Mouse (Mus musculus): Measurements from ENCODE around the gene C1qa.

Gene C1qa

GRCm38 (mm10) chr4:136904767-136905539 is 6.3 kb upstream of the C1qa start:
- no peak for DNase-seq (ENCODE audit: low spot score in 2 of 2)

DNA sequence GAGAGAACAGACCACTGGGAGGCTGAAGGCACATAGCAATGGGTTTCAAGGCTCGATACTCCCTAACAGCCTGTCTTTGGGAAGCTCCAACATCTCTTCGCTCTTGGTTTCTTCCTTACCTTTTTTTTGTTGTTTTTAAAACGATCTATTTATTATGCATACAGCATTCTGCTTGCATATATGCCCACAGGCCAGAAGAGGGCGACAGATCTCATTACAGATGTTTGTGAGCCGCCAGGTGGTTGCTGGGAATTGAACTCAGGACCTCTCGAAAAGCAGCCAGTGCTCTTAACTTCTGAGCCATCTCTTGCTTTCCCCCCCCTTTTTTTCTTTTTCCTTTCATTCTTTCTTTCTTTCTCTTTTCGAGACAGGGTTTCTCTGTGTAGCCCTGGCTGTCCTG is 551 bp upstream of the C1qa start:
- DNase-seq (ENCODE audit: low spot score in 2 of 2): no peak

DNA sequence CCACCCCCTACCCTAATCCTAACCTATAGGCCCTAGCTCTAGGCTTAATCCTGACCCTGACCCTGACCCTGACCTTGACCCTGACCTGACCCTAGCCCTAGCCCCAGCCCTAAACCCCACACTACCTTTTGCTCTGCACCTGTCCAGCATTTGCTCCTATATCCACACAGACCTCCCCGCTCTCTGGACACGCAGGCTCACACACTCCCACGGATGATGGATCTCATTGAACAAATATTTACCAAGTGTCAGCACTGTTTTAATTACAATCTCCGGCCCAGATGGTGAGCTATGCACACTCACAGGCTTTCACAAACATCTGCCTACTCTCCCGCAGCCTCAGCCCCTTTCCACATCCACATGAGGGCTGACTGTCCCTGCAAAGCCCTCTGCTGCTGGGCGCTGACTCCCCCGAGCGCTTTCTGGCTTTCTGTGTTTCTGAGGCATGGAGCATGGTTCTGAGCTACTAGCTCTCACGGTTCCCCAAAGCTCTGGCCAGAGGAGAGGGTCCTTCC is 462 bp downstream of the C1qa start:
- no peak for DNase-seq (ENCODE audit: low spot score in 2 of 2)

GRCm38 (mm10) chr4:136896461-136896860 is 2.1 kb downstream of the C1qa start:
- DNase-seq (ENCODE audit: low spot score in 2 of 2): no peak

DNA sequence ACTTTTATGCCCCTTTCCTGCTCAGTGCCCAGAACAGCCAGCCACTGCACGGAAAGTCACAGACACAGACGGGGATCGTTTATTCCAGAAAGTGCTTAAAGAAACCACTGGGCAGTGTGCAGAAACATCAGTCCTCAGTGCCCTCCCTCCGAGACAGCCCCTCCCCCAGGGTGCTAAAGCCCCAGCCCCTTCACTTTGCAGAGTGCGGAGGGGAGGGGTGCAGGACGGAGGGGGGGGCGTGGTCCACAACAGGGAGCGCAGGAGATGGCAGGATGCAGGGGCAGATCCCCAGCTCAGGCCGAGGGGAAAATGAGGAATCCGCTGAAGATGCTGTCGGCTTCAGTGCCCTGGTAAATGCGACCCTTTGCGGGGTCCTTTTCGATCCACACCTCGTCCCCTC is 2.7 kb downstream of the C1qa start:
- no peak for DNase-seq (ENCODE audit: low spot score in 2 of 2)

DNA sequence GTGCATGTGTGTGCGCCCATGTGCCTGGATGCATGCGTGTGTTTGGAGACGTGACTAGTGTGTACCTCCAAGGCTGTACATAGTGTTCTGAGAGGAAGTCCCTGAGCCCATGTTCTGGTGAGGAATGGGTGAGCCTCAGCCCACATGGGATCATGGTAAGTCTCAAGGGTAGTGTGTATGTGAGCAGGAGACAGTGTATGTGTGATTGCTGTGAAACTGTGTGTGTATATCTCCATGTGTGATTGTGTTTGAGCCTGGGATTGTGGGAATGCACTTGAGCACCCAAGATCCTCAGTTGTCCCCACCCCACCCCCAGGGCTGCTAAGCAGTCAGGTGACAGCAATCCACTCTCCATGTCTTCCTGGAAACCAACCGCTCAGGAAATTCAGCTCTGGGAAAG is 3.8 kb downstream of the C1qa start:
- DNase-seq (ENCODE audit: low spot score in 2 of 2): no peak

DNA sequence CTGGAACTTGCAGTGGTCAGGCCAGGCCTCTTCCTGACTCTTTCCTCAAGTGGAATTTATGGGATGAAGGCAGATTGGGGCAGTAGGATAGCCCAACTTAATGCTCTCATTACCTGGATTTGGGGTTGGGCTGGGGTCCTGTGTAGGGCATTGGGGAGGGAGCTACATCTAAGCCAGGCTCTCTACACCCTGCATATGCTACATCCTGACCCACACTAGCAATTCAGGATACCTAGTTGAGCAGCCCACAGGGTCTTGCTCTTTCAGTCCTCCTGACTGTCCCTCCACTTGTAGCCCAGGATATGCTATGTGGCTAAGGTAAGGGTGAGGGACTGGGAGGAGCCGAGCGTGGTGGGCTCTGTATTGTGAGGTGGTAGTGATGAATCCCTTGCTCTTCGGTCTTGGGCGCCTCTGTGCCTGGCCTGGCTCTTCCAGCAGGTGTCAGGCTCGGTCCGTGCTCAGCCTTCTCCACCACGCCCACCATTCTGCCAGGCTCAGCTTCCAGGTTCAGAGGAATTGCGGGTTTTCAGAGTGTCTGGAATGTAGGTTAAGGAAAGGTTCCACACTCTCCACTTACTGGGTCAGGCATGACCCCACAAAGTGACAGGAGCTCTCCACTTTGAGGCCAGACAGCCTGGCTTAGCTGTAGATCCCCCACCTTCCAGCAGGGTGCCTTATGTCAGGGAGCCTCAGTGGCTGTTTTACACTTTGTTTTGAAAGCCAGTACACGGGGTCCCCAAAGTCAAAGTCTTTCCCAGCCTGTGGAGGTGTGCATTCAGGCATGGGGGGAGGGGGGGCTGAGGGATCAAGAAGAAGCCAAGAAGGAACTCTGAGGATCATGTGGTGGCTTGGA is 4.7 kb downstream of the C1qa start:
- peak; percentile 46 to 76 for DNase-seq (ENCODE audit: low spot score in 2 of 2)

GRCm38 (mm10) chr4:136892811-136893210 is 5.8 kb downstream of the C1qa start, which contains the start of gene C1qc:
TSS of gene C1qc (minus strand) at chr4:136893065.
- DNase-seq (ENCODE audit: low spot score in 2 of 2): no peak

DNA sequence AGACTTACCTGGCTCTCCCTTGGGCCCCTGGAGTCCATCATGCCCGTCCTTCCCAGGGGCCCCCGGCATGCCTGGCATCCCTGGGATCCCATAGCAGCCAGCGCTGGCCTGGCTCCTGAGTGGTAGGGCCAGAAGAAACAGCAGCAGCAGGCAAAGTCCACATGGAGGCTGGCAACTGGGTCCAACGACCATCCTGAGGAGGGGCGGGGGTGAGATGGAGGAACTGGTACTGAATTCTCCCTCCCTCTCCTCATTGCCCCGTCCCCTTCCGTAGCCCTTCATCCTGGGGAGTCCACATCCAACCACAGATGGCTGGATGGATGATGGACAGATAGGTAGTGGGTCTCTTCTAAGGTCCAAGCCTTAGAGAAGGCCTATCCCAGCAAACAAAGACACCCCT is 6.2 kb downstream of the C1qa start:
- DNase-seq (ENCODE audit: low spot score in 2 of 2): no peak

GRCm38 (mm10) chr4:136891115-136891514 is 7.5 kb downstream of the C1qa start:
- DNase-seq (ENCODE audit: low spot score in 2 of 2): no peak

DNA sequence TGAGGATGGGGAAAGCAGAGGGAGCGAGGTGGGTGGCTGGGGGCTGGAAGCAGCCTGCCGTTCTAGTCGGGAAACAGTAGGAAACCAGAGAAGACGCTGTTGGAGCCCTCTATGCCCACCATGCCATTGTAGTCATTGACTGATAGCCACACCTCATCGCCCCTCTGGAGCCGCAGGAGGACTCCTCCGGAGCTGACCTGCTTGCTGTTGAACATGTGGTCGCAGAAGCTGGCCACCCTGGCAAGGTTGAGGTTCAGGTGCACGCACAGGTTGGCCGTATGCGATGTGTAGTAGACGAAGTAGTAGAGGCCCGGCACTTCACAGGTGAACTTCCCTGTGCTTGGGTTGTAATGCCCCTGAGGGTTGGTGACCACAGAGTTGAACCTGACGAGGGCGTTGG is 8.6 kb downstream of the C1qa start:
- no peak for DNase-seq (ENCODE audit: low spot score in 2 of 2)

DNA sequence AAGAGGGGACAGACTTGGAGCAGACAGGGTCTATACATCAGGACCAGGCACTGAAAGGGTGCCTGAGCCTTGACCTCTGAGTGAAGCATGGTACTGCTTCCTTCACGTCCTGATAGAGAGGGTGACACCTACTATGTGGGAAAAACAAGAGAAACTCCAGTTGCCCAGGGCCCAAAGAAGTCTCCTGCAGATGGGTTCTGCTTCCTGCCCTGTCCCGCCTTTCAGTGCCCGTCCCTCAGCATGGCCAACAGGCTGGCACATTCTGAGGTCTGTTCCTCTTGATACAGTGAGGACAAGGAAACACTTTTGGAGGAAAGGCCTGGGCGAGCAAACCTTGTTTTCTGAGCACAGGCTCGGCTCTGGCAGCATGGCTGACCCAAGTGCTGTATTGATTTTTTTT is 10.9 kb downstream of the C1qa start:
- DNase-seq (ENCODE audit: low spot score in 2 of 2): no peak

- no peak for DNase-seq (ENCODE audit: low spot score in 2 of 2)
Measured at GRCm38 (mm10) chr4:136886101-136886500, 12.5 kb downstream of the C1qa start, which contains the start of gene C1qb. TSS of gene C1qb (minus strand) at chr4:136886187.

DNA sequence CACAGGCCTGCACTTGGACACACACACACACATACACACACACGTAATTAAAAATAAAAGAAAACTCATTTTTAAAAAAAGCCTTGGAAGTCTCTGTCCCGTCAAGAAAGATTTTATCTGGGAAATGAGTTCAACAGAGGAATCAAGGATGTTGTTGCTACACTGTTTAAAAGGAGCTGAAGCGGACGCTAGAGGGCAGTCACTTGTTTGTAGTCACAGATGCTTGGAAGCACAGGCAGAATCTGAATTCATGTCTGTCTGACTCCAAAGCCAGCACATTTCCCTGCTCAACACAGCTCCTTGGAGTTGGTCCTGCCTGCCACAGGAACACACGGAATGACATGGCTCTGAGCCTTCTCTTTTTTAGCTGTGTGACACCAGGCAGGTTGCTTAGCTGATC is 20.0 kb downstream of the C1qa start:
- no peak for DNase-seq (ENCODE audit: low spot score in 2 of 2)

- DNase-seq (ENCODE audit: low spot score in 2 of 2): no peak
Measured at GRCm38 (mm10) chr4:136878171-136878570, 20.4 kb downstream of the C1qa start.

GRCm38 (mm10) chr4:136876971-136877370 is 21.6 kb downstream of the C1qa start:
- DNase-seq (ENCODE audit: low spot score in 2 of 2): peak; percentile 68 to 84

GRCm38 (mm10) chr4:136875012-136875411 is 23.6 kb downstream of the C1qa start:
- DNase-seq (ENCODE audit: low spot score in 2 of 2): no peak

DNA sequence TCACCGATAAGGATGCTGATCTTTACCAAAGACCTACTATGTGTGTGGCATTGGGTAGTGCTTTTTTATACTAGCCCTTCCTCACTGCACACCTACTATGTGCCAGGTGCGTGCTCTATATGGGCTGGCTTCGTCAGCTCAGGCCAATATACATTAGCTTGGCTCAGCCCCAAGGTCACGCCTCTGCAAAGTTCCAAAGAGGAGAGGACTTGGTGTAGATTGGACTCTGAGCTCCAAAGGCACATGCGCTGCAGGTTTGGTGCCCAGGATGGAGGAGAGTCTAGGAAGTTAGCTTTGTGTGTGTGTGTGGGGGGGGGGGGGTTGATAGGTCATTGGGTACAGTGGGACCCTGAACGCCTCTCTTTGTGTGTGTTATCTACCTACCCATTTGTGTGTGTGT is 30.2 kb downstream of the C1qa start:
- DNase-seq (ENCODE audit: low spot score in 2 of 2): no peak

DNA sequence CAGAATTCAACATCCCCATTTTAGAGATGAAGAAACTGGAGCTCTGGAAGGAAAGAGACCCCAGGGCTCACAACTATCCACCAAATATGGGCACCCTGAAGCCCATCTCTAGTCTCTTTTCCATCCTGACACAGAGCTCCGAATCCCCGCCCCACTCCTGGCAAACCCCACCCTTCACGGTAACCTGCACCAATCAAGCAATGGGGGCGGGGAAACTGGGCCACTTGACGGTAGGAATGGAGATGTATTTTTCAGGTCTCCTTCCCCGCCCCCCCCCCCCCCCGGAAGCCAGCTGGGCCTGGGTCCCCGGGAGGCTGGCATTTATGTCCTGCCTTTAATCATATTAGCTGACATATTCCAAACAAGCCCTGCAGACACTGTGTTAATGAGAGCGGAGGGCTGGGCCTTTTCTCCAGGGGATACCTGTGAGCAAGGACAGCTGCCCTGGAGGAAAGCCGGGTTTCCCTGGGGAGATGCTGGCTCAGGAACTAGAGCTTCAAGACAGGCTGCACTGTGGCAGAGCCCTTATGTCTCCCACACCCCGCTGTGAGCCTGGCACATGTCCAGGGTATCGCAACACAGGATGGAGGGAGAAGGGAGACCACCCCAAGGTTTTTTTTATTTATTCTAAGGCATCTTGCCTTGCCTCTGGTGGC is 30.8 kb downstream of the C1qa start:
- peak in 1 of 2 experiments; percentile 64 for DNase-seq (ENCODE audit: low spot score in 2 of 2)

GRCm38 (mm10) chr4:136865531-136865930 is 33.1 kb downstream of the C1qa start:
- no peak for DNase-seq (ENCODE audit: low spot score in 2 of 2)

DNA sequence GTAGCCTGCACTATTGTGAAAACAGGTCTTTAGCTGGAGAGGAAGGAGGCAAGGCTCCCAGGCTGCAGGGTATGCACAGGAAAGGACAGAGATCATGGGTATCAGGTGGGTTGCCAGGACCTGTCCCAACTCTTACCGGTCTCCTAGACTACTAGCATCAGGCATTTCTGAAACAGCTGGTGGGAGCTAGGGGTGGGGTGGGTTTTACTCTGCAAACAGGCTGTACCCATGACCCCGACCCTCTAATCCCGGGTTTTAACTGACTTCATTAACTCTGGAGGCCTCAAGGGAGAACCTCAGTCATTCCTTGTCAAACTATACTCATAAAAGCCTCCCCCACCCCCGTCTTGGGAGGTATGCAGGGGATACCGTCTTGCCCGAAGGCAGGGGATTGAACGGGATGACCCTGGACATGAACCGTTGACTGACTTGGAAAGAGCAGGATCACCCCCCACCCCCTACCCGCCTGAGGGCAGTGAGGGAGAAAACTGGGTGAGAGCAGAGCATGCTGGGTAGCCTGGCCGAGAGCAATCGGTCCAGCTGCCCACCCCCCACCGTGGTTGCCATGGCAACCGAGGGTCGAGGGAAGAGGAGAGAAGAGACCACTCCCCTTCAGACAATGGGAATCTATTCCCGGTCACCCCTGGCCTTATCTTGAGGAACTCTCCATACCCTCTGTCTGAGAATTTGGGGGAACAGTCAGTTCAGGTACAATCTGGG is 33.7 kb downstream of the C1qa start:
- DNase-seq (ENCODE audit: low spot score in 2 of 2): peak; percentile 40 to 82
